Mouse (Mus musculus): ENCODE data around the gene Vmn2r100. TPM values are rescaled to one million over a fixed set of nuclear protein-coding genes. Genes with fewer than 3 reads are reported as not detected.

Gene Vmn2r100
- 0.34 and 0.62 TPM in 2 replicates for polyA plus RNA-seq (2011; ENCODE audit: insufficient read depth, insufficient read length, low replicate concordance, missing spikeins)

- H3K4me1 ChIP-seq (ENCODE audit: control insufficient read depth, insufficient read depth, low read length): no peaks in the 10 kb centered on the region
- TF ChIP-seq POLR2A (IDR thresholded peaks at IDR 0.05; ENCODE audit: borderline replicate concordance, control insufficient read depth, low read depth, low read length) (no peak), CTCF (IDR thresholded peaks at IDR 0.05; ENCODE audit: control insufficient read depth, insufficient read depth, low read length) (no peak)
- no peak within 1 kb of the TSS for H3K27ac ChIP-seq (ENCODE audit: control insufficient read depth, insufficient read depth, low read depth, low read length, poor library complexity)
- no peak within 1 kb of the TSS for H3K4me3 ChIP-seq (replicated peaks; ENCODE audit: control insufficient read depth, low read depth, low read length)
Observed at GRCm38 (mm10) chr17:19504432-19504831, at the start of gene Vmn2r100. Gene Vmn2r100 (plus strand): TSS chr17:19504732.

DNA sequence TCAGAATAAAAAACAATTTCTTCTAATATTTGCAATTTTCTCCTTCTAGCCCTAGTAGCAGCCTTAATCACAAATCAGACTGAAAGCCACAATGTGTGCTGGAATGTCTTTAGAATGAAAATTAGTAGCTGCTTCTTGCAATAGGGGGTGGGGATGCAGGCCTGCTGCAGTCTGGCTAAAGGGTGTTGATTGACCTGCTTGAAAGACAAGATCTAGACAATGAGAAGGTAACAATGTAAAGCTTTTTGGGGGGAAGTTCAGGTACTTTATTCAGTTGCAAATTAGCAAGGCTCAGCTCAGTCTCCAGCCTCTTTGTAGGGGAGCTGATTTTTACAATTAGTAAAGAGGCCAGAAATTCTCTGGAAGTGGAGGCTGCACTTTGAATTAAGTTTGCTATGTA lies 21.7 kb upstream of the Vmn2r100 start:
- no peak overlapping the region for H3K4me3 ChIP-seq (replicated peaks; ENCODE audit: control insufficient read depth, low read depth, low read length)
- no peak overlapping the region for H3K27ac ChIP-seq (ENCODE audit: control insufficient read depth, insufficient read depth, low read depth, low read length, poor library complexity)
- H3K4me1 ChIP-seq (ENCODE audit: control insufficient read depth, insufficient read depth, low read length): no peaks in the 10 kb centered on the region
- no peak for TF ChIP-seq POLR2A (IDR thresholded peaks at IDR 0.05; ENCODE audit: borderline replicate concordance, control insufficient read depth, low read depth, low read length)
- no peak for TF ChIP-seq CTCF (IDR thresholded peaks at IDR 0.05; ENCODE audit: control insufficient read depth, insufficient read depth, low read length)

- TF ChIP-seq CTCF (IDR thresholded peaks at IDR 0.05; ENCODE audit: control insufficient read depth, insufficient read depth, low read length): no peak
- no peak for TF ChIP-seq POLR2A (IDR thresholded peaks at IDR 0.05; ENCODE audit: borderline replicate concordance, control insufficient read depth, low read depth, low read length)
- Histone ChIP-seq H3K4me1 (ENCODE audit: control insufficient read depth, insufficient read depth, low read length) (no peaks in the 10 kb centered on the region), H3K27ac (ENCODE audit: control insufficient read depth, insufficient read depth, low read depth, low read length, poor library complexity) (no peak within 1 kb of the TSS), H3K4me3 (replicated peaks; ENCODE audit: control insufficient read depth, low read depth, low read length) (no peak within 1 kb of the TSS)
Observed at GRCm38 (mm10) chr17:19576927-19577326, 72.4 kb downstream of the Vmn2r100 start, which contains the start of gene Vmn2r101. Gene Vmn2r101 (plus strand): TSS chr17:19577227.

Other genes starting within 250 kb of the Vmn2r100 start
- gene Vmn2r99, start 142.8 kb upstream of the Vmn2r100 start, polyA plus RNA-seq (2011; ENCODE audit: insufficient read depth, insufficient read length, low replicate concordance, missing spikeins): not detected in 2 replicates
- not detected in 2 replicates for gene Vmn2r101, start 72.5 kb downstream of the Vmn2r100 start, polyA plus RNA-seq (2011; ENCODE audit: insufficient read depth, insufficient read length, low replicate concordance, missing spikeins)
- 0.07 TPM in 1 of 2 replicates, not detected in the other for gene Vmn2r102, start 155.6 kb downstream of the Vmn2r100 start, polyA plus RNA-seq (2011; ENCODE audit: insufficient read depth, insufficient read length, low replicate concordance, missing spikeins)